Mouse (Mus musculus) MEL (cell line): Measurements from ENCODE around the gene Acnat1.

Source experiments
- CHD2 ChIP-seq: IDR thresholded peaks from 2 replicates; pipeline ENCODE4 v1.6.1; 2011; ENCODE audit warnings: low read length, improper control_type of control experiment
- CTCF ChIP-seq, 3 experiments: IDR thresholded peaks in 2 of 3; conservative IDR thresholded peaks in 1 of 3; 2 replicates each; pipeline ENCODE4 v1.5.1; 2011 to 2012; ENCODE audit warnings: low read length in 3 of 3, low read depth in 2 of 3, mild to moderate bottlenecking in 2 of 3, improper control_type of control experiment in 1 of 3, inconsistent platforms in 1 of 3, mixed read lengths in 1 of 3, moderate library complexity in 1 of 3; ENCODE audit not compliant: control insufficient read depth in 1 of 3, insufficient read depth in 1 of 3, poor library complexity in 1 of 3, severe bottlenecking in 1 of 3
- EP300 ChIP-seq, 2 experiments: IDR thresholded peaks; 2 replicates each; pipeline ENCODE4 v1.6.1; 2011; ENCODE audit warnings: improper control_type of control experiment in 2 of 2, low read length in 2 of 2, low read depth in 1 of 2, mild to moderate bottlenecking in 1 of 2
- GATA1 ChIP-seq: IDR thresholded peaks from 2 replicates; pipeline ENCODE4 v1.6.1; 2011; ENCODE audit warnings: low read depth, low read length, improper control_type of control experiment
- HCFC1 ChIP-seq: IDR thresholded peaks from 2 replicates; pipeline ENCODE4 v1.6.1; 2012; ENCODE audit warnings: low read depth, mild to moderate bottlenecking, inconsistent platforms, low read length, improper control_type of control experiment, moderate library complexity
- MAX ChIP-seq: IDR thresholded peaks from 2 replicates; pipeline ENCODE4 v1.6.1; 2011; ENCODE audit warnings: low read length, improper control_type of control experiment
- MEF2A ChIP-seq: IDR thresholded peaks from 2 replicates; pipeline ENCODE4 v1.6.1; 2014; ENCODE audit warnings: low read depth, mild to moderate bottlenecking, inconsistent platforms, low read length, improper control_type of control experiment; ENCODE audit not compliant: poor library complexity, insufficient replicate concordance, severe bottlenecking; ENCODE audit errors: extremely low read depth
- MXI1 ChIP-seq: IDR thresholded peaks from 2 replicates; pipeline ENCODE4 v1.6.1; 2011; ENCODE audit warnings: mild to moderate bottlenecking, low read depth, low read length, improper control_type of control experiment
- POLR2A ChIP-seq, 2 experiments: IDR thresholded peaks; 2 replicates each; pipeline ENCODE4 v1.6.1; 2011 to 2012; ENCODE audit warnings: low read length in 2 of 2, mild to moderate bottlenecking in 2 of 2, control low read depth in 1 of 2, improper control_type of control experiment in 1 of 2, low read depth in 1 of 2, moderate library complexity in 1 of 2; ENCODE audit not compliant: control insufficient read depth in 1 of 2, insufficient read depth in 1 of 2, poor library complexity in 1 of 2
- SMC3 ChIP-seq: IDR thresholded peaks from 2 replicates; pipeline ENCODE4 v1.6.1; 2011; ENCODE audit warnings: low read depth, low read length, improper control_type of control experiment
- TBP ChIP-seq: IDR thresholded peaks from 2 replicates; pipeline ENCODE4 v1.8.0; 2011; ENCODE audit warnings: low read depth, low read length, improper control_type of control experiment
- USF1 ChIP-seq: IDR thresholded peaks from 2 replicates; pipeline ENCODE4 v1.6.1; 2014; ENCODE audit warnings: low read depth, mild to moderate bottlenecking, inconsistent platforms, low read length, improper control_type of control experiment, moderate library complexity
- USF2 ChIP-seq, 2 experiments: IDR thresholded peaks; 2 replicates each; pipeline ENCODE4 v1.6.1; 2011 to 2012; ENCODE audit warnings: improper control_type of control experiment in 2 of 2, low read length in 2 of 2, borderline replicate concordance in 1 of 2, inconsistent platforms in 1 of 2, low read depth in 1 of 2, mild to moderate bottlenecking in 1 of 2; ENCODE audit not compliant: insufficient read depth in 1 of 2

GRCm38 (mm10) chr4:49506386-49506785 is 32.7 kb upstream of the Acnat1 start, which contains the start of gene Baat:
- TF ChIP-seq CTCF (IDR thresholded peaks at IDR 0.05 in 2 of 3, conservative IDR thresholded peaks at IDR 0.05 in 1 of 3; ENCODE audit: control insufficient read depth in 1 of 3, insufficient read depth in 1 of 3, low read depth in 2 of 3, low read length in 3 of 3, poor library complexity in 1 of 3, severe bottlenecking in 1 of 3) (no peak), GATA1 (no peak), USF1 (no peak), EP300 (IDR thresholded peaks at IDR 0.05; ENCODE audit: low read depth in 1 of 2, low read length in 2 of 2) (no peak), POLR2A (IDR thresholded peaks at IDR 0.05; ENCODE audit: control insufficient read depth in 1 of 2, insufficient read depth in 1 of 2, low read depth in 1 of 2, low read length in 2 of 2, poor library complexity in 1 of 2) (no peak), MAX (no peak), MXI1 (no peak), SMC3 (no peak), HCFC1 (no peak), TBP (no peak), MEF2A (no peak), USF2 (IDR thresholded peaks at IDR 0.05; ENCODE audit: borderline replicate concordance in 1 of 2, insufficient read depth in 1 of 2, low read depth in 1 of 2, low read length in 2 of 2) (no peak), CHD2 (no peak)
